Mouse (Mus musculus) forelimb bud, embryonic 11.5 days (tissue): ENCODE measurements around the gene Plac9a.

Experiments used
- DNase-seq: peaks from one replicate; pipeline ENCODE4 v3.0.0-alpha.2; 2012; ENCODE audit warnings: low read depth, low spot score

Plac9a gene

DNA sequence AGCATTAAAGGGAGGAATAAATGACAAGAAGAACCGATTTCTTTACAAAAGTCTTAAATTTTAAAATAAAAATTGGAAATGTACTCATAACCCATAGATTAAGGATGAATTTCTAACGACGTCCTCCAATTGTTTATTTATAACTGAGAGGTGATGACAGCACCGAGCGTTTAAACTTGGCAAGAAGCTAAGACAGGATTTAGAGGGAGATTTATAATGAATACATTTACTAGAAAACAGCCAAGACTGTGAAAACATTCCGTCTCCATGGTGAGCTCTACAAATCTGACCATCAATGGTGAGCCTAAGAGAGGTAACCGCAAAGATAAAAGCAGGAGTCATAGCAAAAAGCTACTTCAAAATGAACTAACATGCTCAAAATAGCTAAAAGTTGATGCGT, 64.5 kb downstream of the Plac9a start:
- DNase-seq, result no peak
